Mouse (Mus musculus): Measurements from ENCODE around the gene Eefsec. TPM values are rescaled to one million over a fixed set of nuclear protein-coding genes. Genes with fewer than 3 reads are reported as not detected.

Gene Eefsec
- total and polyA plus RNA-seq, 3 experiments: 27.5 to 378 (median 40.7) TPM

DNA sequence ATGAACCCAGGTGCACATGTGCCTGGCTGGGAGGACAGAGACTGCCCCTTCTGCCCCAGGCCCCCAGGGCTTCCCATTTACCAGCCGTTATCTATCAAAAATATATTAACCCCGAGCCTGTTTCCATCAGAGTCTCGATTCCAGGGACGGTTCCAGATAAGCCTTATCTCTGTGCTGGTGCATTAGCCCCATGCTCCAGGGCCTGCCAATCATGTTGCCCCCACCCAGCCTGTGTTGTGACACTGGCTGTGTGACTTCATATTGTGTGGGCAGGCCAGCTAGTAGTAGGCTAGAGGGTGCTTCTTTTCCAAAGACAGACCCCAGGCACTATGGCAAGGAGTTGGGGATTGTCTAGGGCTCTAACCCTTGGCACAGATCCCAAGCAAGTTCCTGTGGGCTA lies 190.9 kb downstream of the Eefsec start:
- H3K4me3 ChIP-seq (ENCODE audit: control insufficient read depth in 1 of 2, insufficient read depth in 1 of 2, low read depth in 2 of 2, low read length in 2 of 2): no peak overlapping the region
- no peaks in the 10 kb centered on the region for H3K9me3 ChIP-seq (replicated peaks; ENCODE audit: insufficient read depth, low read length)
- H3K9ac ChIP-seq (ENCODE audit: control insufficient read depth, low read depth, low read length, poor library complexity, severe bottlenecking): peak overlapping the region; percentile 36
- peaks cover 37 to 68% of the 10 kb centered on the region in 2 experiments for H3K4me1 ChIP-seq (ENCODE audit: control insufficient read depth in 1 of 2, insufficient read depth in 2 of 2, low read length in 2 of 2)
- H3K27me3 ChIP-seq (ENCODE audit: control insufficient read depth in 1 of 2, insufficient read depth in 2 of 2, low read length in 2 of 2): no peaks in the 10 kb centered on the region
- DNase-seq (ENCODE audit: low read depth, low spot score): peak; percentile 68
- peak overlapping the region; percentile 78 for H3K27ac ChIP-seq (ENCODE audit: control insufficient read depth, low read depth, low read length)
- TF ChIP-seq UBTF (IDR thresholded peaks at IDR 0.05; ENCODE audit: borderline replicate concordance, insufficient read depth, low read depth, low read length): no peak
- 0 out of 2 replicates have a peak, but pooled peaks have one; percentile 41 for TF ChIP-seq BHLHE40 (IDR thresholded peaks at IDR 0.05; ENCODE audit: borderline replicate concordance, low read depth, low read length)
- no peak for TF ChIP-seq ZKSCAN1 (IDR thresholded peaks at IDR 0.05; ENCODE audit: low read depth, low read length)
- 0 out of 2 replicates have a peak, but pooled peaks have one; percentile 23 for TF ChIP-seq ELF1 (IDR thresholded peaks at IDR 0.05; ENCODE audit: low read depth, low read length)
- TF ChIP-seq MYC (IDR thresholded peaks at IDR 0.05; ENCODE audit: low read depth, low read length): peak; percentile 35; the same call in 1 of the 2 replicates
- TF ChIP-seq MAZ (IDR thresholded peaks at IDR 0.05; ENCODE audit: low read depth, low read length): peak; percentile 92
- TF ChIP-seq ZNF384 (IDR thresholded peaks at IDR 0.05; ENCODE audit: low read depth, low read length): peak; percentile 21; the same call in 1 of the 2 replicates
- peak; percentile 76 for TF ChIP-seq SIN3A (IDR thresholded peaks at IDR 0.05; ENCODE audit: low read length)
- 0 out of 2 replicates have a peak, but pooled peaks have one; percentile 10 for TF ChIP-seq TAL1 (IDR thresholded peaks at IDR 0.05; ENCODE audit: low read length)
- peak; percentile 92 for TF ChIP-seq TCF12 (IDR thresholded peaks at IDR 0.05; ENCODE audit: low read depth, low read length)
- TF ChIP-seq CTCF (IDR thresholded peaks at IDR 0.05 in 2 of 3, conservative IDR thresholded peaks at IDR 0.05 in 1 of 3; ENCODE audit: control insufficient read depth in 1 of 3, insufficient read depth in 1 of 3, low read depth in 2 of 3, low read length in 3 of 3, poor library complexity in 1 of 3, severe bottlenecking in 1 of 3): no peak
- peak; percentile 72 for TF ChIP-seq RCOR1 (IDR thresholded peaks at IDR 0.05; ENCODE audit: low read depth, low read length)
- TF ChIP-seq GATA1 (IDR thresholded peaks at IDR 0.05; ENCODE audit: low read depth, low read length): peak; percentile 96
- TF ChIP-seq EP300 (IDR thresholded peaks at IDR 0.05; ENCODE audit: low read depth in 1 of 2, low read length in 2 of 2): peak; percentile 88 to 89
- 0 out of 2 replicates have a peak, but pooled peaks have one; percentile 14 for TF ChIP-seq NRF1 (IDR thresholded peaks at IDR 0.05; ENCODE audit: insufficient read depth, low read depth, low read length, poor library complexity, severe bottlenecking)
- peak; percentile 91 for TF ChIP-seq ETS1 (IDR thresholded peaks at IDR 0.05; ENCODE audit: low read depth, low read length)
- 0 out of 2 replicates have a peak, but pooled peaks have one; percentile 46 for TF ChIP-seq MEF2A (IDR thresholded peaks at IDR 0.05; ENCODE audit: extremely low read depth, insufficient replicate concordance, low read depth, low read length, poor library complexity, severe bottlenecking)
- no peak for TF ChIP-seq TBP (IDR thresholded peaks at IDR 0.05; ENCODE audit: low read depth, low read length)
- no peak for TF ChIP-seq USF1 (IDR thresholded peaks at IDR 0.05; ENCODE audit: low read depth, low read length)
- TF ChIP-seq SMC3 (IDR thresholded peaks at IDR 0.05; ENCODE audit: low read depth, low read length): 0 out of 2 replicates have a peak, but pooled peaks have one; percentile 3
- H3K79me2 ChIP-seq (ENCODE audit: control insufficient read depth, insufficient read depth, low read length, poor library complexity): no peaks in the 10 kb centered on the region
- peaks cover 0 to 47% of the 10 kb centered on the region in 2 experiments; a peak in 2 of 4 replicates for H3K36me3 ChIP-seq (ENCODE audit: control insufficient read depth in 1 of 2, insufficient read depth in 2 of 2, low read length in 2 of 2)
